Mouse (Mus musculus): ENCODE data around the gene Rpf2. TPM values are rescaled to one million over a fixed set of nuclear protein-coding genes. Genes with fewer than 3 reads are reported as not detected.

Rpf2 gene
- polyA plus RNA-seq (2016; fragmentation: Nextera tagmentation; extraction: Ambion mirVana): 74.8 and 91.8 TPM in 2 replicates

DNA sequence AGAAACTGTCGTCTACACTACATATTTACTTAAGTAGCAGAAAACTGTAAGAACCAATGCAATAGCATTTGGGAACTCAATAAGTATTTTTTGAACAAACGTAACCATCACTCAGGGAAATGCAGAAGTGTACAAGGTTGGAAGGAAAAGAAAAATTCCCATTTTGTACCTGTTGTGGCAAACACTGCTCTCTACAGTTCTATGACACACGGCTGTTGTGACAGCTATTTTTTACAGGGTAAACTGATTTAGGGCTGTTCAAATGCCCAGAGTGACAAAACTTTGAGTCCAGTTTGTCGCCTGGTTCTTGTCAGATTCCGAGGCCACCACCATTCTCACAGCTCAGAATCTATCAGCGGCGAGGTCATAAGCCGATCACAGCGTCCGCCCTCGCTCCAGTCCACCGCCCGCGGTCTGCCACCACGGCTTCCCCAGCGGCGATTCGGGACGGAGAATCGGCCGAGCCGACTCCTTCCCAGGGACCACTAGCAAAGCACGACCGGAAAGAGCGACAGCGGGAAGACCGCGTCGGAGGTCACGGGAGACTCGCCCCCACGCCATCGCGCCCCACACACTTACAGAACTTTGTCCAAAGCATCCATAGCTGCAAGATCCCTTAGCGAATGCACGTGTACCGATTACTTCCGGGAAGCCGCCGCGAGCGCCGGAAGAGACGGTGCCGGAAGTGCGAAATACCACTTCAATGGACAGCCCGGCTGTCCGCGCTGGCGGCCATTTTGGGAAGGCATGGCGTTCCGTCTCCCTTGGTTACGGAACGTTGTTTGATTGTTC is at the start of gene Rpf2:
Gene Rpf2 (minus strand): TSS at position 663 of the 792 bp plus-strand sequence.
- WGBS: under 1% methylated on average over 54 of the region's 54 CpGs
- Histone ChIP-seq H3K36me3 (peaks cover 72% of the 10 kb centered on the region), H3K27ac (peak within 1 kb of the TSS; percentile 90), H3K4me3 (peak within 1 kb of the TSS; percentile 77), H3K4me1 (replicated peaks) (peaks cover 15% of the 10 kb centered on the region), H3K9me3 (no peaks in the 10 kb centered on the region), H3K27me3 (ENCODE audit: insufficient read depth, poor library complexity, severe bottlenecking) (no peaks in the 10 kb centered on the region)
- peak; percentile 91 for DNase-seq (ENCODE audit: low spot score)

DNA sequence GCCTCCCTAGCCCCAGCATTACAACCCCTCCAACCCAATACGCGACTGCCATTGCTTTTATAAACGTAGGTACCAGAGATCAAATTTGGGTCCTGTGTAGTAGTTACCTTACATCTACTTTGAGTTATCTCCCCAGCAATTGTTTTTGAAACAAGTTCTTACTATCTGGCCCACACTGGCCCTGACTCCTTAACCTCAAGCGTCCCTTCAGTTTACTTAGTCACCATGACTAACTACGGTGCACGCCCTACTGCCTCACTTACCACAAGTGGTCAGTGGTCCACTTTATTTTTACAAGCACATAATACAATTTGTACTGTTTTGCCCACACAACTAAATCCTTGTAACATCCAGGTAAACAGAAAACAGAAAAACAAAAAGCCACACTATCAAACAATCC is 45.8 kb upstream of the Rpf2 start:
- no peaks in the 10 kb centered on the region for H3K27me3 ChIP-seq (ENCODE audit: insufficient read depth, poor library complexity, severe bottlenecking)
- H3K27ac ChIP-seq: no peak overlapping the region
- no peak overlapping the region for H3K4me3 ChIP-seq
- no peak for DNase-seq (ENCODE audit: low spot score)
- WGBS: 96% methylated on average over 6 of the region's 6 CpGs
- peaks cover 81% of the 10 kb centered on the region for H3K36me3 ChIP-seq
- no peaks in the 10 kb centered on the region for H3K9me3 ChIP-seq
- peaks cover 10% of the 10 kb centered on the region; the same call in 1 of the 2 replicates for H3K4me1 ChIP-seq (replicated peaks)

DNA sequence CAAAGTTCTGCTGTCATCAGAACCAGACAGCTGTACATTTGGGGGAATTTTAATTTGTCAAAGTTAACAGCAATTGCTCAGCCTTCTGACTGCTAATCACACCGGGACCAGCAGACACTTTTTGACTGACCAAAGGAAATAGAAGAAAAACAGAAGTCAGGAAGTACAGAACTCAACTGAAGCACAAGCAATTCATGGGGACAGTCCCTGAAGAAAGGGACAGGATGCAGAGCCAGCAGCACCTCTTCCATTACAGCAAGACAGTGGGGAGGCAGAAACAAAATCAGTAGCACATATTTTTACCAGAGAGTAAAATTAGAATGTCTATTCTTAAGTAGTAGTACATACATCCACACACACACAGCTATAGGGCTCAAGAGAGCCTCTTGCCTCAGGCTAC is 39.9 kb upstream of the Rpf2 start:
- DNase-seq (ENCODE audit: low spot score): no peak
- H3K9me3 ChIP-seq: no peaks in the 10 kb centered on the region
- H3K4me3 ChIP-seq: no peak overlapping the region
- WGBS: 94% methylated on average over 1 of the region's 1 CpGs
- no peaks in the 10 kb centered on the region for H3K27me3 ChIP-seq (ENCODE audit: insufficient read depth, poor library complexity, severe bottlenecking)
- peaks cover 63% of the 10 kb centered on the region for H3K36me3 ChIP-seq
- H3K4me1 ChIP-seq (replicated peaks): no peaks in the 10 kb centered on the region
- no peak overlapping the region for H3K27ac ChIP-seq

DNA sequence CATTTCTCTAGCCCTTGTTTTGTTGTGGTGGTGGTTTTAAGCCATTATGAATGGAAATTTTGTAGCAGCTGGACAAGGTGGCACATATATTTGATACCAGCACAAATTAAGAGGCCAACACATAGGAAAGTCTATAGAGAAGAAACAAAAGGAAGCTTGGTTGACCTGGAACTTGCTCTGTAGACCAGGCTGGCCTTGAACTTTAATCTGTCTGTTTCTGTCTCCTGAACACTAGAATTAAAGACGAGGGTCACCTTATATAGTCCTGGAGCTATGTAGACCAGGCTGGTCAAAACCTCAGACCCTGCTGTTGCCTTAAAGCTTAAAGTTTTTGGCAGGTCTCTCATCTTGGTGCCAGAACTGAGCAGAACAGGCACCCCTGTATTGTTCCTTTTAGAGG is 38.7 kb upstream of the Rpf2 start:
- H3K27ac ChIP-seq: no peak overlapping the region
- no peaks in the 10 kb centered on the region for H3K4me1 ChIP-seq (replicated peaks)
- H3K36me3 ChIP-seq: peaks cover 51% of the 10 kb centered on the region
- 81% methylated on average over 1 of the region's 1 CpGs for WGBS
- H3K27me3 ChIP-seq (ENCODE audit: insufficient read depth, poor library complexity, severe bottlenecking): no peaks in the 10 kb centered on the region
- H3K4me3 ChIP-seq: no peak overlapping the region
- no peak for DNase-seq (ENCODE audit: low spot score)
- H3K9me3 ChIP-seq: no peaks in the 10 kb centered on the region

DNA sequence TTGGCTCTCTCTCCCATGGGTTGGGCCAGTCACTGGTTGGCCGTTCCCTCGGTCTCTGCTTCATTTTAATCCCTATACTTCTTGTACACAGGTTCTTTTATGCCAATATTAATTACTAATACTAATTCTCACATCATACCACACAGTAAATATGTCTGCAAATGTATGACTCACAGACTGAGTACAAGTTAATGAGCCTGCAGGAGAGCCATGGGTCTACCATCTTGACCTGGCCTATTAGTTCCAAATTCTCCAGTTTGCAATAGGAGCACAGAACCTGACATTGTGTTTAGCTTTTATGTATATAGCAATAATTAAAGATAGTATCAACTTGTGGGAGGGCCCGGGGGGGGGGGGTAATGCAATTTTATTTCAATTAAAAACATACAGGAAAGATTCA is 38.2 kb upstream of the Rpf2 start:
- Histone ChIP-seq H3K4me1 (replicated peaks) (no peaks in the 10 kb centered on the region), H3K27me3 (ENCODE audit: insufficient read depth, poor library complexity, severe bottlenecking) (no peaks in the 10 kb centered on the region), H3K36me3 (peaks cover 45% of the 10 kb centered on the region), H3K9me3 (no peaks in the 10 kb centered on the region), H3K27ac (no peak overlapping the region), H3K4me3 (no peak overlapping the region)
- WGBS: 90% methylated on average over 3 of the region's 3 CpGs
- DNase-seq (ENCODE audit: low spot score): no peak

DNA sequence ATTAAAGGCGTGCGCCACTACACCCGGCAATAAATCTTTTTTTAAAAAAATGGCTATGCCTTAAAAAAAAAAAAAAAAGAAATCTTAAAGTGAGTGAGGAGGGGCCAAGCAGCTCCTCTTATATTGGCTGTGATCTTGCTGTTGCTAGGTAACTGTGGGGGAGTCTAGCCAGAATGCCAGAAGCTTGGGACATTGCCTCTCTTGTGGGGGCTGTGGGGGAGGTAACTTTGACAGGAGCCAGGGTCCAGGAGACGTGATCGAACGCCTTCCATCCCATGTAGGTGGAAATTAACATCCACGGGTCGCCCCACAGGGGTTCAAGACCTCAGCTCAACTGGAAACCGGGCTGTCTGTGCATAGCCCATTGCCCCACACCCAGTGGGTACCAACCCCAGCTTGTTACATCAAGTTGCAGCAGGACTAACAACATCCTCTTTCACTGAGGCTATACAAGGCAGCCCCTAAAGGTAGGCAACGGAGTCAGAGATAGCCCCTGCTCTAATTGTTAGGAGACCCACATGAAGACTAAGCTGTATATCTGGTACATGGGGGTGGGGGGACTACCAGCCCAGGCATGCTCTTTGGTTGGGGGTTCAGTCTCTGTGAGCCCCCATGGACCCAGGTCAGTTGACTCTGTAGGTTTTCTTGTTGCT is 37.5 kb upstream of the Rpf2 start:
- DNase-seq (ENCODE audit: low spot score): no peak
- peaks cover 38% of the 10 kb centered on the region for H3K36me3 ChIP-seq
- H3K27me3 ChIP-seq (ENCODE audit: insufficient read depth, poor library complexity, severe bottlenecking): no peaks in the 10 kb centered on the region
- no peaks in the 10 kb centered on the region for H3K4me1 ChIP-seq (replicated peaks)
- no peak overlapping the region for H3K27ac ChIP-seq
- 83% methylated on average over 10 of the region's 10 CpGs for WGBS
- H3K9me3 ChIP-seq: no peaks in the 10 kb centered on the region
- H3K4me3 ChIP-seq: no peak overlapping the region

DNA sequence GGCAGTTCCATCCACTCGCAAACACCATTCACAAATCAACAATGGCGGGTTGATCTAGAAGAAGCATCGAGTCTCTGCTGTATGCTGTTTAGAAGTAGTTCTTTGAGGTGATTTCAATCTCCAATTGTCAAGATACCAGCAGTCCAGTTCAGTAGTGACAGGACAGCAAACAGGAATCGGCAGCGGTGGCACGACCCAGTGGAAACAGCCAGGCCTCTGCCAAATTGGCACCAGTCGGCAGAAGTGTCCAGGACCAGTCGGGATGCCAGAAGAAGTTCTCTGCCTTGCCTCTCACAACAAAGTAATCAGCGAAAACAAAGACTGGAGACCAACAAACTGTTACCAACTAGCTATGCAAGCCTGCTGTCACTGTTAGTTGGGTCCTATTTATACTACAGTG is 36.8 kb upstream of the Rpf2 start:
- 91% methylated on average over 9 of the region's 9 CpGs for WGBS
- no peak for DNase-seq (ENCODE audit: low spot score)
- Histone ChIP-seq H3K4me1 (replicated peaks) (no peaks in the 10 kb centered on the region), H3K27me3 (ENCODE audit: insufficient read depth, poor library complexity, severe bottlenecking) (no peaks in the 10 kb centered on the region), H3K27ac (no peak overlapping the region), H3K36me3 (peaks cover 36% of the 10 kb centered on the region), H3K4me3 (no peak overlapping the region), H3K9me3 (no peaks in the 10 kb centered on the region)

DNA sequence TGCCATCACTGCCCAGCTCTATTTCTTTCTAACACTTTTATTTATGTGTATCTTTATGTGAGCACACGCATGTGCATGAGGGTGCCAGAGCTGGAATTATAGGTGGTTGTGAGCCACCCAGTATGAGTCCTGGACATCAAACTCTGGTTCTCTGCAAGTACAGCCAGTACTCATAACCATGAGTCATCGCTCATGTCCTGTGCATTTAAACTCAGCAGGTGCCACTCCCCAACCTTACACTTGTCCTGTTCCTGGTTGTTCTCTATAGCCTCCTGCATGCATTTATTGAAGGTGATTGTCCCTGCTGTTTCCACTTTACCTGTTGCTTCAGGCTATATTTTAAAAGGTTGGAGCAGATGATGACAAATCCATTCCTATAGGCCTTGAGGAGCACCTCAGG is 34.7 kb upstream of the Rpf2 start:
- no peak for DNase-seq (ENCODE audit: low spot score)
- no peaks in the 10 kb centered on the region for H3K9me3 ChIP-seq

DNA sequence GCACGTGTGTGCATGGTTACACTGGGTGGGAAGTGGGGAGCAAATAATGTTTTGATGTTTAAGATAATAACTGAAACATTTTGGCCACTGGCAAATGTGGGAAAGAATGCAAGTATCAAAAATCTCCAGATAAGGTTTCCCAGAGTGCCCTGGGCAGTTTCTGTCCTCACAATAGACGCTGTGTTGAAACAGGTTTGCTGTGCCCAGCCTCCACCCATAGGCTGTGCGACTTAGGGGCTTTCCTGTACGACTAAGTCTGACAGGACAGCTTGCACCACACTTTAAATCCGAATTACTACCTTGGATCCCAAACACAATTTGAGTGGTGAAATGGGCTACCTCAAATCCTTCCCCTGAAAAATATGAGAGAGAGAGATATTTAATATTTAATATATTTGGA is 31.5 kb upstream of the Rpf2 start:
- H3K27me3 ChIP-seq (ENCODE audit: insufficient read depth, poor library complexity, severe bottlenecking): no peaks in the 10 kb centered on the region
- no peak overlapping the region for H3K27ac ChIP-seq
- WGBS: 73% methylated on average over 5 of the region's 5 CpGs
- peaks cover 4% of the 10 kb centered on the region for H3K36me3 ChIP-seq
- no peak for DNase-seq (ENCODE audit: low spot score)
- H3K4me1 ChIP-seq (replicated peaks): no peaks in the 10 kb centered on the region
- H3K4me3 ChIP-seq: no peak overlapping the region
- H3K9me3 ChIP-seq: no peaks in the 10 kb centered on the region

More for the DNA sequence above, 34.7 kb upstream of the Rpf2 start:
- Histone ChIP-seq H3K36me3 (peaks cover 29% of the 10 kb centered on the region), H3K27ac (no peak overlapping the region), H3K27me3 (ENCODE audit: insufficient read depth, poor library complexity, severe bottlenecking) (no peaks in the 10 kb centered on the region), H3K4me1 (replicated peaks) (no peaks in the 10 kb centered on the region), H3K4me3 (no peak overlapping the region)
- 89% methylated on average over 2 of the region's 2 CpGs for WGBS

DNA sequence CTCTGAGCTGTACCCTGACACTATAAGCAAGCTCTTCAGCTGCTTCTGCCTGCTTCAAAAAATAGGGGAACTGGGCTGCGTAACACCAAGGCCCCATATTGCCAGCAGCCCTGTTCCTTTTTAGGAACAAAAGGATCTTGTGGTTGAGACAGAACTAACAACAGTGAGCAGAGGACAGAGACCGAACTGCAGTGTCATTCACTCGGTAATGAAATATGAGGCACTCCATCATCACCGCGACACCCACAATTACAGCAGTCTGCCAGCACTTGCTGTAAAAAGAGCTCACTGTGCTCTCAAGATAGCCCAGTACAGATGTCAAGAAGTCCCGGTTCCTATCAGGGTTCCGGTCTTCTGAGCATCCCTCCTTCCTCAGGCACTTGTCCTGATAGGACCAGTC is 29.2 kb upstream of the Rpf2 start:
- Histone ChIP-seq H3K27ac (no peak overlapping the region), H3K4me3 (no peak overlapping the region), H3K36me3 (no peaks in the 10 kb centered on the region), H3K9me3 (no peaks in the 10 kb centered on the region), H3K27me3 (ENCODE audit: insufficient read depth, poor library complexity, severe bottlenecking) (no peaks in the 10 kb centered on the region), H3K4me1 (replicated peaks) (no peaks in the 10 kb centered on the region)
- WGBS: 75% methylated on average over 7 of the region's 7 CpGs
- DNase-seq (ENCODE audit: low spot score): no peak

DNA sequence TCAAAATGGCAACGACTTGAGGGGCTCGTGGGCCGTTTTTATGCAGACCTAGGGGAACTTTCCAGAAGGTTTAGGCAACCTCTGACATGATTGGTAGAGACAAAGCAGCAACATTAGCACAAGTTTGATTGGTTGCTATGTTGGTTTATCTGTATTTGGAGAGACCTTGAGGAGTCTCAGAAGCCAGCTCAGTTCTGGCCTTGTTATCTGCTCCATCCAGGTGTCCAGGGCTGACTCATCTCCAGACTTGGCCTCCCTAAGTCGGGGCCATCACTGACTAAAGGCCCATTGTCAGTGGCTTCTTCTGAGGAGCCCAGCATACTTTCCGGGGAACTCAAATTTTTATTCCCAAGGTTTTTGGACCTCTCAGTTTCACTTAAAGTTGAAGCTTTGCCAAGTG is 27.1 kb upstream of the Rpf2 start:
- no peak for DNase-seq (ENCODE audit: low spot score)
- no peaks in the 10 kb centered on the region for H3K27me3 ChIP-seq (ENCODE audit: insufficient read depth, poor library complexity, severe bottlenecking)
- H3K27ac ChIP-seq: no peak overlapping the region
- no peak overlapping the region for H3K4me3 ChIP-seq
- no peaks in the 10 kb centered on the region for H3K4me1 ChIP-seq (replicated peaks)
- no peaks in the 10 kb centered on the region for H3K9me3 ChIP-seq
- WGBS: 85% methylated on average over 5 of the region's 5 CpGs
- no peaks in the 10 kb centered on the region for H3K36me3 ChIP-seq

DNA sequence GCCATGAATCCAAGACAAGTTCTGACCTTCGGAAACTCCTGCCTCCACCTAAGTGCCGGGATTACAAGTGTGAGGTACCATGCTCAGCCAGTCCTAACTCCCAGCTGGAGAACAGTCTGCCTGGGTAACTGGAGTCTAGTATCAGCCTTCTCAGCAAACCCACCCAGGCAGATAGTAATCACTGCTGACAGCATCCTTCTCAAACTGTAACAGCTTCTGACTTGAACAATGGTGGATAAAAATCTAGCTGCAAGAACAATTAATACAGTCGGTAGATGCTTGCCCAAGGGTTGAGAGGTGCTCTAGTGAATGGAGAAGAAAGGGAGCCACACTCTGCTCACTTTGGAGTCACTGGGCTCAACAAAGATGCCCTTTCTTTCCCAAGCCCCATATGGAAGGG is 24.4 kb upstream of the Rpf2 start:
- H3K4me3 ChIP-seq: no peak overlapping the region
- 92% methylated on average over 3 of the region's 3 CpGs for WGBS
- no peaks in the 10 kb centered on the region for H3K4me1 ChIP-seq (replicated peaks)
- H3K27ac ChIP-seq: no peak overlapping the region
- no peaks in the 10 kb centered on the region for H3K36me3 ChIP-seq
- H3K27me3 ChIP-seq (ENCODE audit: insufficient read depth, poor library complexity, severe bottlenecking): no peaks in the 10 kb centered on the region
- DNase-seq (ENCODE audit: low spot score): no peak
- no peaks in the 10 kb centered on the region for H3K9me3 ChIP-seq

DNA sequence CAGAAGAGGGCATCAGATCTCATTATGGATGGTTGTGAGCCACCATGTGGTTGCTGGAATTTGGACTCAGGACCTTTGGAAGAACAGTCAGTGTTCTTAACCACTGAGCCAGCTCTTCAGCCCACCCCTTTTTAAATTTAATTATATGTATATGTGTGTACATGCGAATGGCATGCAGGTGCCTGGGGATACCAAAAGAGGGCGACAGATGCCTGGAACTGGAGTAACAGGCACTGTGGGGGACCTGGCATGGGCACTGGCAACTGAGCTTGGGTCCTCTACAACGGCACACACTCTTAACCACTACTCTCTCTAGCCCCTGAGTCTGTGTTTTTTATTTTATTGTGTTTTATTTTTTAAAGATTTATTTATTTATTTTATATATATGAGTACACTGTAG is 18.1 kb upstream of the Rpf2 start:
- H3K27ac ChIP-seq: no peak overlapping the region
- WGBS: 84% methylated on average over 3 of the region's 3 CpGs
- no peak overlapping the region for H3K4me3 ChIP-seq
- no peaks in the 10 kb centered on the region for H3K9me3 ChIP-seq
- no peak for DNase-seq (ENCODE audit: low spot score)
- no peaks in the 10 kb centered on the region for H3K27me3 ChIP-seq (ENCODE audit: insufficient read depth, poor library complexity, severe bottlenecking)
- H3K36me3 ChIP-seq: no peaks in the 10 kb centered on the region
- peaks cover 5% of the 10 kb centered on the region; the same call in 1 of the 2 replicates for H3K4me1 ChIP-seq (replicated peaks)
